Mouse (Mus musculus) liver, embryonic 15.5 days (tissue): ENCODE results near the gene Slc16a11. TPM values are rescaled to one million over a fixed set of nuclear protein-coding genes. Genes with fewer than 3 reads are reported as not detected.

Experiments
- ATAC-seq: fragments of 200-750 bp; cut with Nextera tagmentation; 2 replicates; pipeline ENCODE4 v1.8.0; 2017; ENCODE audit warnings: moderate number of reproducible peaks, mild to moderate bottlenecking, moderate library complexity; ENCODE audit not compliant: insufficient read depth
- H3K27ac ChIP-seq: fragments of 300-500 bp; sonication (generic); replicated peaks from 2 replicates; pipeline ENCODE4 v1.5.1; 2015; ENCODE audit warnings: mild to moderate bottlenecking, inconsistent platforms
- H3K27me3 ChIP-seq: fragments of 300-500 bp; sonication (generic); 2 replicates; pipeline ENCODE4 v1.6.1; 2015; ENCODE audit warnings: mild to moderate bottlenecking, inconsistent platforms
- H3K36me3 ChIP-seq: fragments of 300-500 bp; sonication (generic); replicated peaks from 2 replicates; pipeline ENCODE4 v1.6.1; 2015; ENCODE audit warnings: moderate library complexity, mild to moderate bottlenecking, inconsistent platforms
- H3K4me1 ChIP-seq: fragments of 300-500 bp; sonication (generic); replicated peaks from 2 replicates; pipeline ENCODE4 v1.6.1; 2015; ENCODE audit warnings: inconsistent platforms
- H3K4me2 ChIP-seq: fragments of 300-500 bp; sonication (generic); 2 replicates; pipeline ENCODE4 v1.6.1; 2015; ENCODE audit warnings: moderate library complexity, mild to moderate bottlenecking, inconsistent platforms
- H3K4me3 ChIP-seq: fragments of 300-500 bp; sonication (generic); replicated peaks from 2 replicates; pipeline ENCODE4 v1.5.1; 2015; ENCODE audit warnings: mild to moderate bottlenecking, inconsistent platforms
- H3K9ac ChIP-seq: fragments of 300-500 bp; sonication (generic); 2 replicates; pipeline ENCODE4 v1.6.1; 2015; ENCODE audit warnings: moderate library complexity, mild to moderate bottlenecking, inconsistent platforms
- H3K9me3 ChIP-seq: fragments of 300-500 bp; sonication (generic); replicated peaks from 2 replicates; pipeline ENCODE4 v1.6.1; 2016; ENCODE audit warnings: inconsistent platforms
- WGBS: fragments of 180-500 bp; shearing (Covaris S2); methylation state at CpG from one replicate; pipeline ENCODE4 v1.1.7; 2015; ENCODE audit warnings: mixed read lengths; ENCODE audit not compliant: insufficient replicate concordance; 5-methylcytosine and 5-hydroxymethylcytosine counted together
- microRNA counts: library from miRNA; unstranded; fragments of <30 nt; microRNA quantifications from one replicate; lab custom pipeline; 2016
- microRNA-seq: library from miRNA; unstranded; fragments of <30 nt; microRNA quantifications from one replicate; pipeline ENCODE4, GENCODE M21; 2016
- polyA plus RNA-seq: library from polyadenylated mRNA; unstranded; fragments of >200 nt; fragmentation: Nextera tagmentation; extraction: Ambion mirVana; gene quantifications from 2 replicates; pipeline ENCODE4 v1.2.1, GENCODE M21; 2015

Gene Slc16a11
- polyA plus RNA-seq, 1 experiment from 2014 or later, result 1.6 TPM

- no peaks in the 10 kb centered on the region for H3K9me3 ChIP-seq
- WGBS, result 77% methylated on average over 4 of the region's 4 CpGs
- no peaks in the 10 kb centered on the region for H3K36me3 ChIP-seq
- H3K27ac ChIP-seq, result no peak overlapping the region
- H3K9ac ChIP-seq, result no peak overlapping the region
- peaks cover 38% of the 10 kb centered on the region for H3K27me3 ChIP-seq
- peaks cover 11% of the 10 kb centered on the region for H3K4me1 ChIP-seq
- H3K4me3 ChIP-seq, result no peak overlapping the region
- no peak for ATAC-seq
- no peak overlapping the region for H3K4me2 ChIP-seq
These were observed 46.5 kb downstream of the Slc16a11 start for GRCm38 (mm10) chr11:70259035-70259434.

DNA sequence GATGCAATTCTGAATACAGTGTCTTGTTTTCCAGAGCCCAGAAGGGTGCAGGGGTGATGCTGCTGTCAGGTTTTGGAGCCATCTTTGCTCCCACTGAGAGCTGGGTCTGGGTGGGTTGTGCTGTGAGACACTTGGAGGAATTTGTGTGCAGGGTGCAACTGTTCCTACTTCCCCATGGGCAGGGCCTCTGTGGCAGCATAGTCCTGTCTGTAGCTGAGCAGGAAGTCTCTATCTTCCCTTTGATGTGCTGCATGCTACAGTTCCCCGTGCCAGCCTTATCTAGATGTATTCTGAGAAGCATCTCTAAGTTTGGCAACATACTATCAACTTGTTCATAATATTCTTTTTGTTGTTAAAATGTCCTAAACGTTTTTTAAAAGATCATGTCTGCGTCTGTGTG is 52.7 kb downstream of the Slc16a11 start:
- no peak overlapping the region for H3K4me3 ChIP-seq
- H3K27me3 ChIP-seq, result peaks cover 4% of the 10 kb centered on the region; the same call in 1 of the 2 replicates
- no peaks in the 10 kb centered on the region for H3K36me3 ChIP-seq
- no peak overlapping the region for H3K27ac ChIP-seq
- no peak for ATAC-seq
- no peaks in the 10 kb centered on the region for H3K4me1 ChIP-seq
- no peaks in the 10 kb centered on the region for H3K9me3 ChIP-seq
- no peak overlapping the region for H3K4me2 ChIP-seq
- no peak overlapping the region for H3K9ac ChIP-seq
- WGBS, result 27% methylated on average over 3 of the region's 3 CpGs

- no peaks in the 10 kb centered on the region for H3K4me1 ChIP-seq
- 48% methylated on average over 4 of the region's 4 CpGs for WGBS
- no peak overlapping the region for H3K4me3 ChIP-seq
- no peak for ATAC-seq
- no peaks in the 10 kb centered on the region for H3K9me3 ChIP-seq
- H3K27me3 ChIP-seq, result peaks cover 1% of the 10 kb centered on the region; the same call in 1 of the 2 replicates
- H3K27ac ChIP-seq, result no peak overlapping the region
- no peak overlapping the region for H3K9ac ChIP-seq
- no peaks in the 10 kb centered on the region for H3K36me3 ChIP-seq
- no peak overlapping the region for H3K4me2 ChIP-seq
These were observed 53.3 kb downstream of the Slc16a11 start for GRCm38 (mm10) chr11:70265819-70266218.

MicroRNA genes within 50 kb of the gene (microRNA counts, 519-probe panel; counts per million panel counts)
- not detected for microRNA mmu-miR-195 (lab: Ali Mortazavi, UCI)
- 2,008 counts per million, percentile 23 among the panel's probes with 10 or more counts for microRNA mmu-miR-497 (lab: Ali Mortazavi, UCI)

Small RNA genes within 50 kb of the gene (microRNA-seq; reads per million reads assigned to microRNA genes)
- gene Mir195a, result 272 reads per million, percentile 64 among the genes with 10 or more reads in this experiment
- gene Mir497, result not detected
- gene Mir497b, result not detected

Other genes starting within 250 kb of the Slc16a11 start
- 4.5 and 6.6 TPM in 2 replicates for gene Cldn7, start 248.0 kb upstream of the Slc16a11 start, polyA plus RNA-seq
- 8.9 and 11.9 TPM in 2 replicates for gene Ctdnep1, start 231.6 kb upstream of the Slc16a11 start, polyA plus RNA-seq
- 58.1 and 60.5 TPM in 2 replicates for gene Elp5, start 230.2 kb upstream of the Slc16a11 start, polyA plus RNA-seq
- 252 and 262 TPM in 2 replicates for gene Gabarap, start 221.6 kb upstream of the Slc16a11 start, polyA plus RNA-seq
- 23.1 and 24.0 TPM in 2 replicates for gene Phf23, start 217.0 kb upstream of the Slc16a11 start, polyA plus RNA-seq
- 5.3 and 5.5 TPM in 2 replicates for gene Dvl2, start 212.2 kb upstream of the Slc16a11 start, polyA plus RNA-seq
- 111 and 124 TPM in 2 replicates for gene Acadvl, start 197.3 kb upstream of the Slc16a11 start, polyA plus RNA-seq
- 0.63 and 0.93 TPM in 2 replicates for gene Dlg4, start 195.8 kb upstream of the Slc16a11 start, polyA plus RNA-seq
- 6.8 and 7.3 TPM in 2 replicates for gene Asgr1, start 158.7 kb upstream of the Slc16a11 start, polyA plus RNA-seq
- 10.7 and 13.0 TPM in 2 replicates for gene Asgr2, start 120.1 kb upstream of the Slc16a11 start, polyA plus RNA-seq
- 2.6 and 2.9 TPM in 2 replicates for gene Mgl2, start 82.4 kb upstream of the Slc16a11 start, polyA plus RNA-seq
- gene Clec10a, start 56.6 kb upstream of the Slc16a11 start, polyA plus RNA-seq, result 0.39 and 0.60 TPM in 2 replicates
- gene Slc16a13, start 8.3 kb downstream of the Slc16a11 start, polyA plus RNA-seq, result 3.5 and 4.4 TPM in 2 replicates
- 2.1 and 2.2 TPM in 2 replicates for gene Bcl6b, start 17.0 kb downstream of the Slc16a11 start, polyA plus RNA-seq
- 57.1 and 62.2 TPM in 2 replicates for gene 0610010K14Rik, start 25.2 kb downstream of the Slc16a11 start, polyA plus RNA-seq
- 5.2 and 5.3 TPM in 2 replicates for gene Gm21988, start 27.1 kb downstream of the Slc16a11 start, polyA plus RNA-seq
- 146 and 150 TPM in 2 replicates for gene Rnasek, start 27.1 kb downstream of the Slc16a11 start, polyA plus RNA-seq
- gene Alox12, start 42.6 kb downstream of the Slc16a11 start, polyA plus RNA-seq, result 13.8 and 14.5 TPM in 2 replicates
- 0.16 TPM in 1 of 2 replicates, not detected in the other for gene Alox12e, start 109.9 kb downstream of the Slc16a11 start, polyA plus RNA-seq
- gene Alox15, start 139.3 kb downstream of the Slc16a11 start, polyA plus RNA-seq, result 1.3 and 1.6 TPM in 2 replicates
- gene Pelp1, start 197.3 kb downstream of the Slc16a11 start, polyA plus RNA-seq, result 13.5 and 14.5 TPM in 2 replicates
- gene Arrb2, start 219.9 kb downstream of the Slc16a11 start, polyA plus RNA-seq, result 15.6 and 16.5 TPM in 2 replicates
- 13.2 and 14.4 TPM in 2 replicates for gene Med11, start 239.2 kb downstream of the Slc16a11 start, polyA plus RNA-seq
- gene Zmynd15, start 246.7 kb downstream of the Slc16a11 start, polyA plus RNA-seq, result 0.22 and 0.26 TPM in 2 replicates
- 2.0 and 2.2 TPM in 2 replicates for gene Cxcl16, start 247.2 kb downstream of the Slc16a11 start, polyA plus RNA-seq